Mouse (Mus musculus) bone marrow, adult 2 months (tissue): ENCODE data around the gene Usp2.

Source experiments
- CTCF ChIP-seq: fragments of 200-500 bp; IDR thresholded peaks from 2 replicates; pipeline ENCODE4 v1.5.1; 2011; ENCODE audit warnings: low read length, control low read depth; ENCODE audit not compliant: control insufficient read depth, insufficient read depth
- POLR2A ChIP-seq: fragments of 200-500 bp; IDR thresholded peaks from 2 replicates; pipeline ENCODE4 v1.6.1; 2011; ENCODE audit warnings: low read depth, mild to moderate bottlenecking, control low read depth, low read length, borderline replicate concordance; ENCODE audit not compliant: control insufficient read depth

GRCm38 (mm10) chr9:44137846-44138245, 71.0 kb downstream of the Usp2 start:
- no peak for TF ChIP-seq CTCF
- no peak for TF ChIP-seq POLR2A
